Mouse (Mus musculus) bone marrow, adult 2 months (tissue): Measurements from ENCODE around the gene B230104I21Rik. TPM values are rescaled to one million over a fixed set of nuclear protein-coding genes. Genes with fewer than 3 reads are reported as not detected.

Experiments used
- H3K27ac ChIP-seq: fragments of 200-500 bp; 2 replicates; pipeline ENCODE4 v1.5.1; 2012; ENCODE audit warnings: low read depth, mild to moderate bottlenecking, control low read depth, inconsistent platforms, low read length; ENCODE audit not compliant: control insufficient read depth, poor library complexity, insufficient read depth
- H3K4me1 ChIP-seq: fragments of 200-500 bp; 2 replicates; pipeline ENCODE4 v1.6.1; 2011; ENCODE audit warnings: low read length; ENCODE audit not compliant: control insufficient read depth, insufficient read depth
- H3K4me3 ChIP-seq: fragments of 200-500 bp; replicated peaks from 2 replicates; pipeline ENCODE3; 2011; ENCODE audit warnings: mild to moderate bottlenecking, low read depth, low read length, control low read depth; ENCODE audit not compliant: control insufficient read depth
- CTCF ChIP-seq: fragments of 200-500 bp; IDR thresholded peaks from 2 replicates; pipeline ENCODE4 v1.5.1; 2011; ENCODE audit warnings: low read length, control low read depth; ENCODE audit not compliant: control insufficient read depth, insufficient read depth
- POLR2A ChIP-seq: fragments of 200-500 bp; IDR thresholded peaks from 2 replicates; pipeline ENCODE4 v1.6.1; 2011; ENCODE audit warnings: low read depth, mild to moderate bottlenecking, control low read depth, low read length, borderline replicate concordance; ENCODE audit not compliant: control insufficient read depth
- WGBS: fragments of 180-500 bp; shearing (Covaris S2); methylation state at CpG from one replicate; pipeline ENCODE4 v1.1.7; 2018; 5-methylcytosine and 5-hydroxymethylcytosine counted together
- polyA plus RNA-seq: library from polyadenylated mRNA; stranded (reverse); fragments of >200 nt; gene quantifications from 2 replicates; pipeline ENCODE4 v1.2.4, GENCODE M21; 2011; ENCODE audit warnings: low replicate concordance; ENCODE audit not compliant: missing spikeins, insufficient read depth, insufficient read length

Gene B230104I21Rik
- polyA plus RNA-seq: not detected in 2 replicates

GRCm38 (mm10) chr4:154335761-154336160 is at the start of gene B230104I21Rik:
TSS of gene B230104I21Rik (plus strand) at chr4:154336127.
- no peaks in the 10 kb centered on the region for H3K4me1 ChIP-seq
- no peak within 1 kb of the TSS for H3K27ac ChIP-seq
- TF ChIP-seq POLR2A (no peak), CTCF (no peak)
- peak within 1 kb of the TSS; percentile 31 for H3K4me3 ChIP-seq
- WGBS: 83% methylated on average over 12 of the region's 12 CpGs

GRCm38 (mm10) chr4:154293735-154294201 is 42.2 kb upstream of the B230104I21Rik start:
- Histone ChIP-seq H3K27ac (no peak overlapping the region), H3K4me1 (no peaks in the 10 kb centered on the region), H3K4me3 (no peak overlapping the region)
- no peak for TF ChIP-seq CTCF
- no peak for TF ChIP-seq POLR2A
- WGBS: 72% methylated on average over 4 of the region's 4 CpGs

GRCm38 (mm10) chr4:154294262-154294731 is 41.6 kb upstream of the B230104I21Rik start:
- 78% methylated on average over 8 of the region's 8 CpGs for WGBS
- no peak overlapping the region for H3K4me3 ChIP-seq
- no peaks in the 10 kb centered on the region for H3K4me1 ChIP-seq
- H3K27ac ChIP-seq: no peak overlapping the region
- no peak for TF ChIP-seq POLR2A

GRCm38 (mm10) chr4:154297761-154298160 is 38.2 kb upstream of the B230104I21Rik start:
- Histone ChIP-seq H3K27ac (no peak overlapping the region), H3K4me3 (no peak overlapping the region), H3K4me1 (no peaks in the 10 kb centered on the region)
- TF ChIP-seq POLR2A: no peak
- TF ChIP-seq CTCF: no peak
- WGBS: 37% methylated on average over 9 of the region's 9 CpGs

- TF ChIP-seq POLR2A (no peak), CTCF (no peak)
- no peak overlapping the region for H3K4me3 ChIP-seq
- H3K4me1 ChIP-seq: no peaks in the 10 kb centered on the region
- no peak overlapping the region for H3K27ac ChIP-seq
- 3% methylated on average over 66 of the region's 66 CpGs for WGBS
Observed at GRCm38 (mm10) chr4:154299541-154300271, 36.2 kb upstream of the B230104I21Rik start.

- Histone ChIP-seq H3K4me3 (no peak within 1 kb of the TSS), H3K27ac (no peak within 1 kb of the TSS), H3K4me1 (no peaks in the 10 kb centered on the region)
- TF ChIP-seq POLR2A (no peak), CTCF (peak; percentile 71)
- WGBS: 10% methylated on average over 7 of the region's 7 CpGs
Observed at GRCm38 (mm10) chr4:154301466-154301881, 34.5 kb upstream of the B230104I21Rik start, which contains the start of gene Arhgef16. TSS of gene Arhgef16 (minus strand) at chr4:154301676.

- Histone ChIP-seq H3K4me1 (no peaks in the 10 kb centered on the region), H3K27ac (no peak overlapping the region), H3K4me3 (no peak overlapping the region)
- WGBS: 21% methylated on average over 2 of the region's 2 CpGs
- TF ChIP-seq POLR2A (no peak), CTCF (no peak)
Observed at GRCm38 (mm10) chr4:154309131-154309530, 26.8 kb upstream of the B230104I21Rik start.

- Histone ChIP-seq H3K4me3 (no peak overlapping the region), H3K4me1 (no peaks in the 10 kb centered on the region), H3K27ac (no peak overlapping the region)
- WGBS: 76% methylated on average over 9 of the region's 9 CpGs
- TF ChIP-seq POLR2A: no peak
- TF ChIP-seq CTCF: no peak
Observed at GRCm38 (mm10) chr4:154310576-154311262, 25.2 kb upstream of the B230104I21Rik start.
